Mouse (Mus musculus): ENCODE measurements around the gene Stub1. TPM values are rescaled to one million over a fixed set of nuclear protein-coding genes. Genes with fewer than 3 reads are reported as not detected.
A peak's percentile ranks its signal among the peaks of the same experiment; 100 is the strongest.

Gene Stub1
- total and polyA plus RNA-seq, 2 experiments from 2014 or later: 115 to 212 TPM

- H3K27ac ChIP-seq (ENCODE audit: low read depth): peak overlapping the region; percentile 99
Observed at GRCm38 (mm10) chr17:25832436-25833290, 541 bp downstream of the Stub1 start.

GRCm38 (mm10) chr17:25831451-25832281, 1.5 kb downstream of the Stub1 start:
- WGBS: 33% methylated on average over 21 of the region's 21 CpGs
- no peaks in the 10 kb centered on the region for H3K27me3 ChIP-seq (ENCODE audit: control insufficient read depth, insufficient read depth, low read length)

More at GRCm38 (mm10) chr17:25832436-25833290, 541 bp downstream of the Stub1 start:
- no peaks in the 10 kb centered on the region for H3K9me3 ChIP-seq (replicated peaks; ENCODE audit: control insufficient read depth, low read length)
- DNase-seq (ENCODE audit: low spot score) (peak; percentile 99), ATAC-seq (ENCODE audit: insufficient read depth, low read depth) (peak; percentile 92)
- under 1% methylated on average over 72 of the region's 77 CpGs for WGBS
- peaks cover 17% of the 10 kb centered on the region for H3K36me3 ChIP-seq (replicated peaks; ENCODE audit: control insufficient read depth, insufficient read depth, low read length)
- H3K4me3 ChIP-seq (ENCODE audit: low read depth, low read length): peak overlapping the region; percentile 77
- no peaks in the 10 kb centered on the region for H3K27me3 ChIP-seq (ENCODE audit: control insufficient read depth, insufficient read depth, low read length)
- H3K4me1 ChIP-seq (ENCODE audit: control insufficient read depth, insufficient read depth): peaks cover 57% of the 10 kb centered on the region
- H3K4me2 ChIP-seq (ENCODE audit: low read depth, low read length): peak overlapping the region; percentile 95
- TF ChIP-seq CTCF (IDR thresholded peaks at IDR 0.05; ENCODE audit: low read depth) (no peak), EP300 (IDR thresholded peaks at IDR 0.05; ENCODE audit: low read depth) (peak; percentile 85)
- peak overlapping the region; percentile 79 for H3K9ac ChIP-seq (replicated peaks; ENCODE audit: low read depth, low read length)

DNA sequence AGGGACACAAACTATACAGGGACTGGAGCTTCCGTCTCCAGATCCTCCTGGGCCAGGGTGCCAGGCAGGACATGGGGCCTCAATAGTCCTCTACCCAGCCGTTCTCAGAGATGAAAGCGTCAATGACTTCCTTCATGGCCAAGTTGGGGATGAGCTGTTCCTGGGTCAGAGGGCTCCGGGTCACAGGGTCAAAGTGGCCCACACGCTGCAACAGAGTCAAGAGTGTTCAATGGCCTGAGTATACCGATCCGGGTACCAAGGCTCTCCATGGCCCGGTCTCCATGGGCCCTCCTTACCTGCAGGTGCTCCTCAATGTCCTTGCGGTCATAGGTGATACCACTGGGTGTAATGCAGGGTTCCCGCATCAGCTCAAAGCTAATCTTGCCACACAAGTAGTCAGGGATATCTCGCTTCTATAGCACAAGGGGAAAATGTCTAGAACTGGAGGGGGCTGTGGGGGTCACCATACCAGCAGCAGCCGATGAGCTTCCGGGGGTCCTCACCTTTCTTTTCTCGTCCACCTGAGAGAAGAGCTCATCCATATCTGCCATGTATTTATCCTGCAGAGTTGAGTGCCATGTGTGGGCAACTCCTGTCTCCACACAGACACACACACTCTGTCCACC, 2.3 kb downstream of the Stub1 start:
- DNase-seq (ENCODE audit: low spot score) (no peak), ATAC-seq (ENCODE audit: insufficient read depth, low read depth) (no peak)
- peak overlapping the region; percentile 81; the same call in 1 of the 2 replicates for H3K4me2 ChIP-seq (ENCODE audit: low read depth, low read length)
- H3K9me3 ChIP-seq (replicated peaks; ENCODE audit: control insufficient read depth, low read length): no peaks in the 10 kb centered on the region
- H3K9ac ChIP-seq (replicated peaks; ENCODE audit: low read depth, low read length): no peak overlapping the region
- no peak overlapping the region for H3K4me3 ChIP-seq (ENCODE audit: low read depth, low read length)
- H3K36me3 ChIP-seq (replicated peaks; ENCODE audit: control insufficient read depth, insufficient read depth, low read length): peaks cover 32% of the 10 kb centered on the region
- WGBS: 80% methylated on average over 14 of the region's 14 CpGs
- H3K27ac ChIP-seq (ENCODE audit: low read depth): no peak overlapping the region
- H3K27me3 ChIP-seq (ENCODE audit: control insufficient read depth, insufficient read depth, low read length): no peaks in the 10 kb centered on the region
- no peak for TF ChIP-seq EP300 (IDR thresholded peaks at IDR 0.05; ENCODE audit: low read depth)
- no peak for TF ChIP-seq CTCF (IDR thresholded peaks at IDR 0.05; ENCODE audit: low read depth)
- peaks cover 40% of the 10 kb centered on the region for H3K4me1 ChIP-seq (ENCODE audit: control insufficient read depth, insufficient read depth)

More at GRCm38 (mm10) chr17:25831451-25832281, 1.5 kb downstream of the Stub1 start:
- Histone ChIP-seq H3K27ac (ENCODE audit: low read depth) (peak overlapping the region; percentile 99), H3K4me2 (ENCODE audit: low read depth, low read length) (peak overlapping the region; percentile 81), H3K9ac (replicated peaks; ENCODE audit: low read depth, low read length) (peak overlapping the region; percentile 79), H3K36me3 (replicated peaks; ENCODE audit: control insufficient read depth, insufficient read depth, low read length) (peaks cover 24% of the 10 kb centered on the region), H3K4me3 (ENCODE audit: low read depth, low read length) (peak overlapping the region; percentile 77), H3K9me3 (replicated peaks; ENCODE audit: control insufficient read depth, low read length) (no peaks in the 10 kb centered on the region), H3K4me1 (ENCODE audit: control insufficient read depth, insufficient read depth) (peaks cover 48% of the 10 kb centered on the region)
- no peak for DNase-seq (ENCODE audit: low spot score)
- no peak for ATAC-seq (ENCODE audit: insufficient read depth, low read depth)
- no peak for TF ChIP-seq EP300 (IDR thresholded peaks at IDR 0.05; ENCODE audit: low read depth)
- TF ChIP-seq CTCF (IDR thresholded peaks at IDR 0.05; ENCODE audit: low read depth): no peak

- WGBS: 74% methylated on average over 4 of the region's 4 CpGs
- Histone ChIP-seq H3K27me3 (ENCODE audit: control insufficient read depth, insufficient read depth, low read length) (no peaks in the 10 kb centered on the region), H3K36me3 (replicated peaks; ENCODE audit: control insufficient read depth, insufficient read depth, low read length) (peaks cover 33% of the 10 kb centered on the region), H3K9me3 (replicated peaks; ENCODE audit: control insufficient read depth, low read length) (no peaks in the 10 kb centered on the region), H3K4me1 (ENCODE audit: control insufficient read depth, insufficient read depth) (peaks cover 39% of the 10 kb centered on the region), H3K4me2 (ENCODE audit: low read depth, low read length) (no peak overlapping the region), H3K9ac (replicated peaks; ENCODE audit: low read depth, low read length) (no peak overlapping the region), H3K4me3 (ENCODE audit: low read depth, low read length) (no peak overlapping the region), H3K27ac (ENCODE audit: low read depth) (no peak overlapping the region)
- TF ChIP-seq EP300 (IDR thresholded peaks at IDR 0.05; ENCODE audit: low read depth) (no peak), CTCF (IDR thresholded peaks at IDR 0.05; ENCODE audit: low read depth) (no peak)
- DNase-seq (ENCODE audit: low spot score) (no peak), ATAC-seq (ENCODE audit: insufficient read depth, low read depth) (no peak)
Observed at GRCm38 (mm10) chr17:25830200-25830753, 2.9 kb downstream of the Stub1 start.

DNA sequence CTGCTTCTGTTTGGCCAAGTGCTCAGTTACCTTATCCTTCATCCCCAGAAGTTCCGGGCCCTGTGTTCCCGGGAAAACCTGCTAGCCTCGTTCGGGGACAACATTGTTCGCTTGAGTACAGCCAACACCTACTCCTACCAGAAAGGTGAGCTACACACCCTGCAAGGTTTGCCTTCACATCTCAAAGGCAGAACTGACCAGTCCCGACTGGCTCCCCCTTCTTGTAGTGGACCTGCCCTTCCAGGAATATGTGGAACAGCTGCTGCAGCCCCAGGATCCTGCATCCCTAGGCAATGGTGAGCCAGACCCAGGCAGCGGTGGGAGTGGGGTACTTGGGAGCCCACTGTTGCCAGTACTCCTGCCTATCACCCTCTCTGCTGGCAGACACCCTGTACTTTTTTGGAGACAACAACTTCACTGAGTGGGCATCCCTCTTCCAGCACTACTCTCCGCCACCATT, 3.6 kb downstream of the Stub1 start:
- peaks cover 33% of the 10 kb centered on the region for H3K36me3 ChIP-seq (replicated peaks; ENCODE audit: control insufficient read depth, insufficient read depth, low read length)
- DNase-seq (ENCODE audit: low spot score) (no peak), ATAC-seq (ENCODE audit: insufficient read depth, low read depth) (no peak)
- H3K9ac ChIP-seq (replicated peaks; ENCODE audit: low read depth, low read length): peak overlapping the region; percentile 77
- H3K4me2 ChIP-seq (ENCODE audit: low read depth, low read length): peak overlapping the region; percentile 92
- H3K27me3 ChIP-seq (ENCODE audit: control insufficient read depth, insufficient read depth, low read length): no peaks in the 10 kb centered on the region
- peaks cover 33% of the 10 kb centered on the region for H3K4me1 ChIP-seq (ENCODE audit: control insufficient read depth, insufficient read depth)
- TF ChIP-seq CTCF (IDR thresholded peaks at IDR 0.05; ENCODE audit: low read depth) (no peak), EP300 (IDR thresholded peaks at IDR 0.05; ENCODE audit: low read depth) (no peak)
- peak overlapping the region; percentile 87 for H3K27ac ChIP-seq (ENCODE audit: low read depth)
- H3K9me3 ChIP-seq (replicated peaks; ENCODE audit: control insufficient read depth, low read length): no peaks in the 10 kb centered on the region
- peak overlapping the region; percentile 65 for H3K4me3 ChIP-seq (ENCODE audit: low read depth, low read length)
- 30% methylated on average over 8 of the region's 8 CpGs for WGBS
